Mouse (Mus musculus): ENCODE measurements at regions not wholly inside any gene's neighbourhood (a gene's known extent, or its start where the extent isn't known, plus 50 kb on each side); places are given as distances from the start of the nearest gene placed in this dataset.

DNA sequence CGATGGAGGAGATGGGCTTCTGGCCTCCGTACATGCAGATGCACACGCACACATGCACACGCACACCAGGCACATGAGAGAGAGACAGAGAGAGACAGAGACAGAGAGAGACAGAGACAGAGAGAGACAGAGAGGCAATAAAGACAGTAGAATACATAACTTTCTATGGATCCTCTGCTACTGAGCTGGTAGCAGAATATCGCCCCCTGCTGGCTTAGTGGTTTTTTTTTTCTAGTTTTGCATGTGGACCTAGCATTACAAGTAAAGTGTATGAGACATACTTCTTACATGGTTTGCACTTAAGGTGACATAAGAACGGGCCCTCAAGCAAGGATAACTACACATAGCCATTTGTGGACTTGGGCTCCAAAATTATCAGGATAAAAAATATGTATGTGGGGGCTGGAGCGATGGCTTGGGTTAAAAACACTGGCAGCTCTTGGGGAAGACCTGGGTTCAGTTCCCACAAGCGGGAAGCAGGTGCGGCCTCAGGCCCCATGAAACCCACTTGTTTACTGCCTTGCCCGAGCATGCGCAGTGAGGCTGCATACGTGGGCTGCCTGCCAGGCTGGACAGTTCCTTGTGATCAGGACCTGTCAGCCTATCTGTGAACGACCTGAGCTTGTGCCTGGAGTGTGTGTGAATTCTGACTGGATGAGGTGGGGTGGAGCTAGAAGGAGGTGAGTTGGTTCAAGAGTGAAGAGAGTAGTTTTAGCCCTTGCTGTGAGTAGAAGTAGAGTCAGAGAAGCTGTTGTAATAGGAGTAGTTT lies 79.3 kb downstream of the Gpr65 start:
- Histone ChIP-seq H3K9me3 (replicated peaks; ENCODE audit: low read length) (no peaks in the 10 kb centered on the region), H3K79me2 (replicated peaks; ENCODE audit: control insufficient read depth, extremely low read depth, insufficient read depth, poor library complexity, severe bottlenecking) (no peaks in the 10 kb centered on the region), H3K4me1 (ENCODE audit: control insufficient read depth in 1 of 2, insufficient read depth in 2 of 2) (peaks cover 5 to 35% of the 10 kb centered on the region in 2 experiments), H3K4me2 (ENCODE audit: insufficient read depth, low read depth, poor library complexity, severe bottlenecking) (no peak overlapping the region), H3K27me3 (replicated peaks) (no peaks in the 10 kb centered on the region), H3K4me3 (replicated peaks in 1 of 3; ENCODE audit: low read depth in 2 of 3, low read length in 2 of 3, poor library complexity in 1 of 3) (no peak overlapping the region), H3K9ac (ENCODE audit: insufficient read depth, low read depth) (no peak overlapping the region), H3K27ac (ENCODE audit: insufficient read depth, low read depth) (no peak overlapping the region), H3K36me3 (replicated peaks in 1 of 2; ENCODE audit: control insufficient read depth in 1 of 2, insufficient read depth in 1 of 2, low read length in 1 of 2) (no peaks in the 10 kb centered on the region)
- TF ChIP-seq MAX (IDR thresholded peaks at IDR 0.05; ENCODE audit: low read length) (0 out of 2 replicates have a peak, but pooled peaks have one; percentile 15), MXI1 (IDR thresholded peaks at IDR 0.05; ENCODE audit: low read depth, low read length) (no peak), CHD2 (IDR thresholded peaks at IDR 0.05; ENCODE audit: low read length) (no peak), USF1 (IDR thresholded peaks at IDR 0.05; ENCODE audit: low read depth, low read length) (no peak), EP300 (IDR thresholded peaks at IDR 0.05; ENCODE audit: low read length) (no peak), BHLHE40 (IDR thresholded peaks at IDR 0.05; ENCODE audit: low read depth, low read length) (no peak), NRF1 (IDR thresholded peaks at IDR 0.05; ENCODE audit: low read depth, low read length) (peak; percentile 82), CTCF (conservative IDR thresholded peaks at IDR 0.05 in 1 of 2, IDR thresholded peaks at IDR 0.05 in 1 of 2; ENCODE audit: low read depth in 2 of 2, low read length in 2 of 2) (peak; percentile 69 to 81), E2F4 (IDR thresholded peaks at IDR 0.05; ENCODE audit: insufficient replicate concordance, low read depth, low read length) (no peak), JUN (IDR thresholded peaks at IDR 0.05; ENCODE audit: insufficient read depth, low read depth, low read length) (no peak), CHD1 (IDR thresholded peaks at IDR 0.05; ENCODE audit: low read depth, low read length) (no peak), RAD21 (IDR thresholded peaks at IDR 0.05; ENCODE audit: low read depth, low read length) (peak; percentile 65), JUND (conservative IDR thresholded peaks at IDR 0.05; ENCODE audit: low read depth, low read length) (no peak), ZMIZ1 (IDR thresholded peaks at IDR 0.05; ENCODE audit: low read depth, low read length) (no peak), POLR2AphosphoS2 (IDR thresholded peaks at IDR 0.05; ENCODE audit: low read depth, low read length) (no peak), USF2 (conservative IDR thresholded peaks at IDR 0.05; ENCODE audit: low read depth, low read length) (no peak), SMC3 (IDR thresholded peaks at IDR 0.05; ENCODE audit: low read depth, low read length) (peak; percentile 80), GABPA (IDR thresholded peaks at IDR 0.05; ENCODE audit: insufficient replicate concordance, low read depth, low read length) (no peak), MYC (IDR thresholded peaks at IDR 0.05; ENCODE audit: low read depth, low read length) (peak; percentile 66; the same call in 1 of the 2 replicates), POLR2A (IDR thresholded peaks at IDR 0.05; ENCODE audit: low read depth, low read length) (no peak), RCOR1 (conservative IDR thresholded peaks at IDR 0.05; ENCODE audit: low read depth, low read length) (no peak), MAZ (IDR thresholded peaks at IDR 0.05; ENCODE audit: low read depth, low read length) (no peak), IRF4 (IDR thresholded peaks at IDR 0.05; ENCODE audit: low read depth, low read length) (peak; percentile 26; the same call in 1 of the 2 replicates), ZNF384 (IDR thresholded peaks at IDR 0.05; ENCODE audit: low read depth, low read length) (peak; percentile 79)
- in situ Hi-C loops (cut with MboI; ENCODE audit: low pct_ligation_motif_present, low pct_unique_long_range_greater_than_20kb, low sequenced_read_pairs): no loop called here
- dilution Hi-C loops (cut with MboI; ENCODE audit: extremely low pct_ligation_motif_present, extremely low pct_unique_long_range_greater_than_20kb, low sequenced_read_pairs): no loop called here
- peak; percentile 85 for DNase-seq (ENCODE audit: extremely low read depth)
